Mouse (Mus musculus) olfactory bulb, adult 2 months (tissue): Measurements from ENCODE around the gene Tnfrsf23. TPM values are rescaled to one million over a fixed set of nuclear protein-coding genes. Genes with fewer than 3 reads are reported as not detected.
A peak's percentile ranks its signal among the peaks of the same experiment; 100 is the strongest.

ENCODE experiments used
- H3K27ac ChIP-seq: fragments of 200-500 bp; 2 replicates; pipeline ENCODE4 v1.5.1; 2012; ENCODE audit warnings: low read depth, low read length; ENCODE audit not compliant: insufficient read depth
- H3K4me1 ChIP-seq: fragments of 200-500 bp; 2 replicates; pipeline ENCODE4 v1.6.1; 2012; ENCODE audit warnings: low read length; ENCODE audit not compliant: control insufficient read depth, insufficient read depth
- H3K4me3 ChIP-seq: fragments of 200-500 bp; 2 replicates; pipeline ENCODE4 v1.5.1; 2012; ENCODE audit warnings: mild to moderate bottlenecking, low read depth, low read length, moderate library complexity; ENCODE audit not compliant: insufficient read depth
- CTCF ChIP-seq: fragments of 200-500 bp; IDR thresholded peaks from 2 replicates; pipeline ENCODE4 v1.5.1; 2012; ENCODE audit warnings: low read depth, mild to moderate bottlenecking, low read length, moderate library complexity; ENCODE audit not compliant: insufficient read depth
- POLR2A ChIP-seq: fragments of 200-500 bp; IDR thresholded peaks from 2 replicates; pipeline ENCODE4 v1.6.1; 2012; ENCODE audit warnings: mild to moderate bottlenecking, low read depth, low read length, moderate library complexity; ENCODE audit not compliant: insufficient read depth
- WGBS: fragments of 180-500 bp; shearing (Covaris S2); methylation state at CpG from one replicate; pipeline ENCODE4 v1.1.7; 2018; 5-methylcytosine and 5-hydroxymethylcytosine counted together
- polyA plus RNA-seq: library from polyadenylated mRNA; stranded (reverse); fragments of >200 nt; gene quantifications from 2 replicates; pipeline ENCODE4 v1.2.4, GENCODE M21; 2012; ENCODE audit warnings: low replicate concordance; ENCODE audit not compliant: missing spikeins, insufficient read depth, insufficient read length

Tnfrsf23 gene
- not detected in 2 replicates for polyA plus RNA-seq

DNA sequence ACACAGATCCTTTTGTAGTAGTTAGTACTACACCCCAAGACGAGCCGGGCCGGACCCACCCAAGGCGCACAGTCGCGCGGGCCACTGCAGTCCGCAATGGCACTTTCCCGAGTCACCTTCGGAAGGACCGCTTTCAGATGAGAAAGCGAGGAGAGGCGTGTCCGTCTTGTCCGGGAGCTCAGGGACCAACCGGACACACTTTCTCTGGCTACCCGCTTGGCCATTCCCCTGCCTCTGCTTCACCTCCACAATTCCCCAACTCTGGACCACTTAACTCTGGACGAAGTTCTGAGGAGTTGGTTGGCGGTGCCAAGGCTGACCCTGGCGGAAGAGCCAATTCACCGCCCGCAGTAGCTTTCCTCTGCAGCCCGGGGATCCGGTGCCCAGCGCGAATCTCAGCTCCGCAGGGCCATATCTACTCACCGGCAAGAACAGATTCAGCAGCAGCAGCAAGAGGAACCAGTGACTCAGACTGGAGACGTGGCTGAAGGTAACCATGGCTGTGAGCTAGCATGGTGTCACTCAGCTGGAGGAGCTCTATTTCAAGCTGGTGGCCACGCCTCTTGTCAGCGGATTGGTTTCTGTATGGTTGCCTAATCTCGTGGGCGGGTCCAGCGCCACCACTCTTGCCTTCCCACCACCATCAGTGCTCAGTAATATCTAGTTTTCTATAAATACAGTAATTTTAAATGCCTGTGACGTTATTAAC is at the start of gene Tnfrsf23:
Tnfrsf23 (minus strand) TSS at position 514 of the 709 bp plus-strand sequence.
- Histone ChIP-seq H3K4me1 (peaks cover 7% of the 10 kb centered on the region), H3K4me3 (peak within 1 kb of the TSS; percentile 33), H3K27ac (no peak within 1 kb of the TSS)
- no peak for TF ChIP-seq POLR2A
- WGBS, result 3% methylated on average over 35 of the region's 35 CpGs

DNA sequence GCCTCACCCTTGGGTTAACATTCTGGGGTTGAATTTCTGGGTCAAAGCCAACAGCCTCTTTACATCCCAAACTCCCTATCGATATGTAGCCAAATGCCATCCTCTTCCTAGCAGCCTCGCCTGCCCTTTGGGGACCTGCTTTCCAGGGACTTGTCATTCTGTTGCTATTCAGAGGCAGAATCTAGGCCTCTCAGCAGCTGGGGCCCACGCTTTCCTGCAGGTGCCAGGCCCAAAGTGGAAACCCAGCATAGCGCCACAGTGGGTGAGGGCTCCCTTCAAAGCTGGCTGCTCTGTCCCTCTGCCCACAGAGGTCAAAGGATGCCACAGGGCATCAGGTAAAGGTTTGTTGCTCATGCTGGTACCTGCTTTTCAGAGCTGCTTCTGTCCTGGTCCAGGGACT is 48.1 kb upstream of the Tnfrsf23 start:
- no peak overlapping the region for H3K27ac ChIP-seq
- peaks cover 23% of the 10 kb centered on the region for H3K4me1 ChIP-seq
- TF ChIP-seq POLR2A (no peak), CTCF (no peak)
- H3K4me3 ChIP-seq, result no peak overlapping the region
- 61% methylated on average over 4 of the region's 4 CpGs for WGBS

DNA sequence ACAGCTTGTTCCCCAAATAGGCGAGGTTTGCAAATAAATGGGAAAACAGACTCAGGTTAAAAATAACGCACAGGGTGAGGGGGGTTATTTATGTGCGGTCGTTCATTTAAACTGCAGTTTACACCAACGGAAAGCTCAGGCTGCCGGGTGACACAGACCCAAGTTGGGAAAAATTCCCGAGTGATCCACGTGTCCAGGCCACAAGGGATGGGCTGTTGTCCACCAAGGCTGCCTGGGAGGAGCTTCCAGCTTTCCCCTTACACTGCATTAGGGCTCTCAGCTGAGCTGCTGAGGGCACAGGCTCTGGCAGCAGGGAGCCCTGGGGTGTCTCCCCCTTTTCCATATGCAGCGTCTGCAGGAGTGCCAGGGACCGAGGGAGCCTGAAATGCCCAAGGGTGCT is 44.2 kb upstream of the Tnfrsf23 start:
- Histone ChIP-seq H3K4me1 (peaks cover 19% of the 10 kb centered on the region), H3K4me3 (no peak overlapping the region), H3K27ac (no peak overlapping the region)
- TF ChIP-seq POLR2A (no peak), CTCF (no peak)
- 47% methylated on average over 10 of the region's 10 CpGs for WGBS

DNA sequence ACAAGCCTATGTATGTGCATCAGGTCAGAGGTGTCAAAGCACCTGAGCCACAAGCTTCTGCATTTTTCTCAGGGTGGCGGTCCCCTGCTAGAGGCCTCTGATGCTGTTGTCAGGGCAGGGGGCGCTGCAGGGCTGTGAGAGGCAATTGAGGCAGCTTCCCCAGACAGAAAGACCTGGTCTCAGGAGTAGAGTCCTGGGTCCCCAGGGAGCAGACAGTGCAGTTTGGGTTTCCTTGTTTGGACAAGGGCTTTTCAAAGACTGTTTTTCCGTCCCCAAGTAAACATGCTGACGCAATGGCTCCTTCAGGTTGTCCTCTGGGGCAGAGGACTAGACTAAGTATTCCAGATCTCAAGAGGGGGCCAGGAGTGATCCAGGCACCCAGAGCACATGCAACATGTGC is 40.7 kb upstream of the Tnfrsf23 start:
- Histone ChIP-seq H3K27ac (no peak overlapping the region), H3K4me1 (peaks cover 15% of the 10 kb centered on the region), H3K4me3 (no peak overlapping the region)
- no peak for TF ChIP-seq CTCF
- 90% methylated on average over 4 of the region's 4 CpGs for WGBS

DNA sequence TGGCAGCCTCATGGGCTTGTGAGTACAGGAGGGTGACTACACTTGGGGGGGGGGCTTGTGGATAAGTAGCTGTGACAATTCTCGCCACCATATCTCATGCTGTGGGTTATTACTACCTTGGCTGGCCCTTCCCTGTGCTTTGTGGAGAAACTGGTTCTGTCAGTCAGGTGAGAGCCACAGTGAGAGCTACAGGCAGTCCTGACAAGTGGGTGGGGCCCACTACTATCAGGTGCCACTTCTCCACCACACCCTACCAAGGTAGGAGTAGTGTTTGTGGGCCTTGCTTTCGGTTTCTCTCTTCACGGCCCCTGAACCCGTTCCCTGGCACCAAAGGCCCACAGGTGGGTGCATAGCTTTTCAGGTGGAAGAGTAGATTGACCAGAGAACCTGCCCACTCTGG is 38.2 kb upstream of the Tnfrsf23 start:
- Histone ChIP-seq H3K4me3 (no peak overlapping the region), H3K27ac (no peak overlapping the region), H3K4me1 (peaks cover 11% of the 10 kb centered on the region)
- WGBS, result 91% methylated on average over 4 of the region's 4 CpGs
- TF ChIP-seq POLR2A, result no peak
- TF ChIP-seq CTCF, result no peak

DNA sequence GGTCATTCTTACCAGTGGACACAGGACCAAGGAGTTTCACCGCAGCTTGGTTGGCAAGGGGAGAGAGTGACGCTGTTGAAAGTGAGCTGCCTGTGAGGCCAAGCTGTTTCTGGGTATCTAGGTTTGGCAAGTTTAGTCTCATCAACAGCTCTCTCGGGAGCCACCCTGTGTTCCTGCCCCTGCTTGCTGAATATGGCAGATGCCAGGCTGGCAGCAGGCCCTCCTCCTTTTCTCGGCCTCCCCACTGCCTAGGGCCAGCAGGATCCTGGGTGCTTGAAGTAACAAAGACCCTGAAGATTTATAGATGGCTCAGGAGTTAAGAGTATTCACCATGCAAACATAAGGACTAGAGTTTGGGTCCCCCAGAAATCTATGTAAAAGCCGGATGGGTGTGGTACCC is 37.0 kb upstream of the Tnfrsf23 start:
- Histone ChIP-seq H3K4me1 (peaks cover 11% of the 10 kb centered on the region), H3K27ac (no peak overlapping the region), H3K4me3 (no peak overlapping the region)
- WGBS, result 67% methylated on average over 5 of the region's 5 CpGs
- no peak for TF ChIP-seq CTCF

DNA sequence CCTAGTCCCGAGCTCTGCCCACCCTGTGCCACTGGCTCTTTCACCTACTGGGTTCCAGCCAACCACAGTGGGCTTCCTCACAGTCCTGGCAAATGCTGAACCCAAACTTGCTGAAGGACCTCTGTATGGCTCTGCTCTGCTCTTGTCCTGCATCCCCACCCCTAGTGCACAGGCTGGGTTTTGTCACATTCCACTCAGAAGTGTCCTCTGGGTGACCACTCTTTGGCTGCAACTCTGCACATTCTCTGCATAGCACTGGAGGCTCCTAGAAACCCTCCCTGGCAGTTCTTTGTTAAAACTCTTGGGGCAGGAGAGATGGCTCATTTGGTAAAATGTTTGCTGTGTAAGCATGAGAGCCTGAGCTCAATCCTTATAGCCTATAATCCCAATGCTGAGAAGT is 32.1 kb upstream of the Tnfrsf23 start:
- 80% methylated on average over 1 of the region's 1 CpGs for WGBS
- peaks cover 3% of the 10 kb centered on the region; the same call in 1 of the 2 replicates for H3K4me1 ChIP-seq
- no peak overlapping the region for H3K27ac ChIP-seq
- H3K4me3 ChIP-seq, result no peak overlapping the region
- TF ChIP-seq CTCF, result no peak
- no peak for TF ChIP-seq POLR2A

DNA sequence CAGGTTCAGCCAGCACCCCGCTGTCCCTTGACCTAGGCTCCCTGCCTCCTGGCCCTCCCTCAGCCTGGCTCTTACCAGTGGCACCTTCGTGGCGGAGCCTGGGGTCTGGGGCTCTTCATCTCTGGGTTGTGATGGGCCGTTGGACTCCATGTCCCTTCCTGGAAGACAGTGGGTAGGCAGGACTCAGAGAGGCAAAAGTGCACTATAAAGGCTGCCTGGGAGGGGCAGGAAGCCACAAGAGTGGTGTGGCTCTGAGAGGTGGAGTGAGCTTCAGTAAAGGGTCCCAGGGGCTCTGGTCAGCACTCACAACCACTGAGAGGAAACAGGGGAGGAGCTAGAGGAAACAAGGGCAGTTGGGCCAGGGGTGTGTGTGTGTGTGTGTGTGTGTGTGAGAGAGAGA is 27.7 kb upstream of the Tnfrsf23 start:
- 86% methylated on average over 4 of the region's 4 CpGs for WGBS
- TF ChIP-seq POLR2A, result no peak
- TF ChIP-seq CTCF, result no peak
- no peak overlapping the region for H3K27ac ChIP-seq
- no peak overlapping the region for H3K4me3 ChIP-seq
- no peaks in the 10 kb centered on the region for H3K4me1 ChIP-seq

DNA sequence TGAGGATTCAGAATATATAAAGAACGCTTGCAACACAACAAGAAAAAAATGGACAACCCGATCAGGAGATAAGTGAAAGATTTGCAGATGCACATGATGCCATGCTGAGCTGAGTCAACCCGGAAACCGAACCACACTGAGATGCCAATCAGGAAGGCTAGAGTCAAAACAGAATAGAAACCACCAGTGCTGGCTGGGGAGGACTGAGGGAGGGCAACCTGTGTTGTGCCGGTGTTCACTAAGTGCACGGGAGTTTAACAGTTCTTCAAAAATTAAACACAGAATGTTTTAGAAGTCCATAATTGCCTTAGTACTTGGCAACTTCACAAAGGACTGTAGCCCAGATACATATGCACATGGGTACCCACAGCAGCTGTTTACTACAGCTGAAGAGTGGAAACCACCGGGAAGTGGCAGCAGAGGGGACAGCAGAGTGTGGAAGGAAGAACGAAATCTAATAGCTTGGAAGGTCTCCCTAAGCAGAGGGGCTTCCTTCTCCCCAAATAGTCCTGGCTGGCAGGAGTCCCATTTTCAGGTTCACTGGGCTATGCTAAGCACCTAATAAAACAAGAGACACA is 27.2 kb upstream of the Tnfrsf23 start:
- no peak overlapping the region for H3K27ac ChIP-seq
- no peaks in the 10 kb centered on the region for H3K4me1 ChIP-seq
- no peak overlapping the region for H3K4me3 ChIP-seq
- WGBS, result 73% methylated on average over 8 of the region's 8 CpGs
- TF ChIP-seq CTCF, result no peak
- TF ChIP-seq POLR2A, result no peak

DNA sequence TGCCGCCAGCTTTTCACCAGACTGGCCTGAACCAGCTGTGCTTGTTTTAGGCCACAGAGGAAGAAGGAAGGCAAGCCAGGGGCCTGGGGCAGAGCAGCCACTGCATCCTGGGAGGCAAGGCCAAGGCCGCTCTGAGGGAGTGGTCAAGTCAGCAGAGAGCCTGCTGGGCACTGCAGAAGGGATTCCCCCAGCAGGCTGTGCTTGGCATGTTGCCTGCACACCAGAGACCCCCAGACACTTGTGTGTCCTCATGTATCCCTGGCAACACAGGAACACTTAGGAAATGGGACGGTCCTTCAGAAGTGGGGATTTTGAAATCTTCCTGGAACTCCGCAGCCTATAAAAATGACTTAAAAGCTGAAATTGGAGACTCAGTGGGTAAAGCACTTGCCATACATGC is 26.4 kb upstream of the Tnfrsf23 start:
- Histone ChIP-seq H3K4me1 (no peaks in the 10 kb centered on the region), H3K27ac (no peak overlapping the region), H3K4me3 (no peak overlapping the region)
- WGBS, result 81% methylated on average over 4 of the region's 4 CpGs
- no peak for TF ChIP-seq POLR2A
- TF ChIP-seq CTCF, result no peak
